Mouse (Mus musculus): ENCODE results near the gene Shroom3. TPM values are rescaled to one million over a fixed set of nuclear protein-coding genes. Genes with fewer than 3 reads are reported as not detected.

The Shroom3 gene
- polyA plus RNA-seq, 1 experiment from 2014 or later, result 5.0 TPM

DNA sequence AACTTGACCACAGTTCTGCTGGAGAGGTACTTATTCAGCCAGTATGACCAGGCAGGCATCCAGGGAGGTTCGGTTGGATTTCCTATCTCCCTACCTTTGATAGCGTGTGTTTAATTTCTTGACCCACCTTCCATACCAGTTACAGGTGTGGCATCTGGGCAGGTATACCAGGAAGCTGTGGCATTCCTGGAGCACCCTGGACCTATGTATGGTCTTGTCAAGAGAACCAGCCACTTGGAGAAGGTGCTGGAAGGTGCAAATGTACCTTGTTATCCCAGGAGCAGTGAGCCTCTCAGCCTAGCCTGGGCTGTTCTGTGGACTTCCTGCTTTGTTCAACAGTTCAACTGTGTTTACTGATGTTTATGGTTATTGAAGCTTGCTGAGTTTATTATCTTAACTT lies 197.2 kb downstream of the Shroom3 start:
- DNase-seq (ENCODE audit: low spot score), result no peak
- H3K27ac ChIP-seq, result no peak overlapping the region
- H3K36me3 ChIP-seq, result no peaks in the 10 kb centered on the region
- WGBS, result 97% methylated on average over 2 of the region's 2 CpGs
- no peaks in the 10 kb centered on the region for H3K27me3 ChIP-seq (ENCODE audit: low read depth, poor library complexity, severe bottlenecking)
- no peak overlapping the region for H3K4me3 ChIP-seq
- H3K4me1 ChIP-seq, result peaks cover 2% of the 10 kb centered on the region; the same call in 1 of the 2 replicates
- no peaks in the 10 kb centered on the region for H3K9me3 ChIP-seq (replicated peaks)

DNA sequence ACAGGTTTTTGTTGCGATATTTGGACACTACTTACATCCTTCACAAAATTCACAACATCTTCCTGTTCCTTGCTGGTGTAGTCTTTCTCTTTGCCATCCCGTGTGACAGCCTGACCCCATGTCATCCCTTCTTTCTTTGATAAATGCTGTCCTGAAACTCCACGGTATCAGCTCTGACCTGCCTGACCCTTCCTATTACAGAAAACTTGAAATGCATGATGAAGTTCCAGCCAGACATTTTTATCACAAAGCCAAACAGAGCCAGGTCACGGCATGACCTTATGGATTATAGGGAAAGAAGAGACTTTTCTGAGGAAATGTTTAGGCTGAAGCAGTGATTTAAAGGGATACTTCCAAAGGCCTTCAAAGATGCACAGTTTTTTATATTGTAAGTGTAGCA lies 197.7 kb downstream of the Shroom3 start:
- H3K4me1 ChIP-seq, result peaks cover 7% of the 10 kb centered on the region
- 39% methylated on average over 4 of the region's 4 CpGs for WGBS

DNA sequence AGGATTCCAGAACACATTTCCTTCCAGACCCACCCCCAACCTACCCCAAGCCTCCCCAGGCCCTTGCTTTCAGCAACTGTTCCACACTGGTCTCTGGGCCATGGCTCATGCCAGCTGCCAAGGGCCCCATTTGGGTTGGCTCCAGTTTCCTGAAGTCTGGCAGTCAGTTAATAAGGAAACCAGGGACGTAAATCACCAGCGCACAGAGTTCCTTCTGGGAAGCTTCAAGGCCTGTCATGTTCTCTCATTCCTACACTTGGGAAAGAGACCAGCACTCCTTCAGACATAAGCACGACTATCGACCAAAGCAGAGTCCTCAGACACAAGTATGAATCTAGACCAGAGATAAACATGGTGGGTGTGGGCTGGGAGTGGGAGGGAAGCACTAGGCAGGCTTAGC lies 202.9 kb downstream of the Shroom3 start:
- H3K4me3 ChIP-seq, result no peak overlapping the region
- H3K9me3 ChIP-seq (replicated peaks), result no peaks in the 10 kb centered on the region
- H3K27me3 ChIP-seq (ENCODE audit: low read depth, poor library complexity, severe bottlenecking), result no peaks in the 10 kb centered on the region
- H3K36me3 ChIP-seq, result no peaks in the 10 kb centered on the region
- peaks cover 26% of the 10 kb centered on the region for H3K4me1 ChIP-seq
- DNase-seq (ENCODE audit: low spot score), result peak; percentile 56
- H3K27ac ChIP-seq, result peak overlapping the region; percentile 46; the same call in 1 of the 2 replicates
- WGBS, result 50% methylated on average over 4 of the region's 4 CpGs

More for the DNA sequence above, 197.7 kb downstream of the Shroom3 start:
- no peak for DNase-seq (ENCODE audit: low spot score)
- H3K27ac ChIP-seq, result no peak overlapping the region
- H3K36me3 ChIP-seq, result no peaks in the 10 kb centered on the region
- H3K4me3 ChIP-seq, result no peak overlapping the region
- H3K9me3 ChIP-seq (replicated peaks), result no peaks in the 10 kb centered on the region
- no peaks in the 10 kb centered on the region for H3K27me3 ChIP-seq (ENCODE audit: low read depth, poor library complexity, severe bottlenecking)

DNA sequence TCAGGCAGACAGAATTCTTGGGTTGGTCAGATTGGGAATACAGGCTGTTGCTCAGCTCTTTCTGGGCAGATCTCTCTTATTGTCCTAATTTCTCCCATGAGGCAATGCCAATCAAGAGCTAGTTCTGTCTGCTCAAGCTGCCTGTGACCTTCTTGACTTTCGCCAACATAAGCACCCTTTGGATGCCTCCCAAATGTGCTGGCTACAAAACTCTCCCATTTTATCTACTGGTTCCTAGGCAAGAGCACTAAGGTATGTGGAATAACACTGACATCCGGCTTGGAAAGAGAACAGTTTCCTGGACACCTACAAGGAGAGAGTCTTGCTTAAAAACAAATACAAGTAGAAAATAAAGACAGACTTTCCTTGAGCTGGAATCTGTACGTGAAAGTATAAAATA lies 204.3 kb downstream of the Shroom3 start:
- peaks cover 26% of the 10 kb centered on the region for H3K4me1 ChIP-seq
- H3K27me3 ChIP-seq (ENCODE audit: low read depth, poor library complexity, severe bottlenecking), result no peaks in the 10 kb centered on the region
- no peak for DNase-seq (ENCODE audit: low spot score)
- H3K27ac ChIP-seq, result no peak overlapping the region
- 82% methylated on average over 3 of the region's 3 CpGs for WGBS
- no peaks in the 10 kb centered on the region for H3K36me3 ChIP-seq
- H3K9me3 ChIP-seq (replicated peaks), result no peaks in the 10 kb centered on the region
- H3K4me3 ChIP-seq, result no peak overlapping the region

DNA sequence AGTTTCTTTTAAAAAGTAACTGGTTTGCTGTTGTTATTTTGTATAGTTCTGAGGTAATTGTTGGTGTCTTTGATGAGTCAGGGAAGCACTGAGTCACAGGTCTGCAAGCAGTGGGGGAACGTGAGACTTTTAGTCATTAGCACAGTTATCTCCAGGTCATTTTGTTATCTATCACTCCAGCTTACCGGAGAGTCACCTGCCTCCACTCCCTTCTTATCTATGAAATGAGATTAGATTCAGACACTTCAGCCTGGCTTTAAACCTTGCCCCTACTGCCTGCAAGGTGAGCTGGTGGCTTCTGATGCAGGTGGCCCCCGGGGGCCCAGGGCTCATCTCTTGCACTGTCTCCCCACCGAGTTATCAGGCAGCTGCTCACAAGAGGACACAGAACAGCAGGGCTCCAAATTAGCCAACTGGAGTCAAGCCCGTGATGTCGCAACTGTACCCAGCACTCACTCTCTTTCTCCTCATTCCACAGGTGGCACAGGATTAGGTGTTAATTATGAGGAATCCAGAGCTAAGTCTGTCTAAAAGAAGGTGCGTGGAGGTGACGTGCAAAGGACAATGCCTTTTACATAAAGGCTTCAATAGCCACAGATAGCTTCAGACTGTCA lies 205.5 kb downstream of the Shroom3 start:
- no peaks in the 10 kb centered on the region for H3K36me3 ChIP-seq
- H3K27me3 ChIP-seq (ENCODE audit: low read depth, poor library complexity, severe bottlenecking), result no peaks in the 10 kb centered on the region
- peaks cover 33% of the 10 kb centered on the region for H3K4me1 ChIP-seq
- no peak overlapping the region for H3K4me3 ChIP-seq
- H3K27ac ChIP-seq, result no peak overlapping the region
- no peak for DNase-seq (ENCODE audit: low spot score)
- WGBS, result 51% methylated on average over 8 of the region's 8 CpGs
- H3K9me3 ChIP-seq (replicated peaks), result no peaks in the 10 kb centered on the region

DNA sequence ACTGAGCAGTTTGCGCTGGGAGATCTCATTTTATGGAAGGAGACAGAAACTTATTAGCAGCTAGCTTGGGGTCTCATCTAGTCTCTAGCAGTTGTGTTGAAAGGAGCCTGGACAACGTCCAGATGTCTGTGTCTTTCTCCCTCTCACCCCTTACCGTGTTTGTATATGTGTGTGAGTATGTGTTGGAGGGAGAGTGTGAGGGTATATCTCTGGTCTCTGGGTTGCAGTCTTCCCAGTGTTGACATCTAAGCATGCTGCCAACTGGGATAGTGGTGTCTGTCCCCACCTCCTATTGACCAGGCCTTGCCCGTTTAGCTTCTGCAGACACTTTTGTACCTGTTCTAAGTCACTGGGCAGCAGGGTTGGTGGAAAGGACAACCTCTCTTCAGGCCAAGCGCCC lies 207.7 kb downstream of the Shroom3 start:
- Histone ChIP-seq H3K4me3 (no peak overlapping the region), H3K9me3 (replicated peaks) (no peaks in the 10 kb centered on the region), H3K27me3 (ENCODE audit: low read depth, poor library complexity, severe bottlenecking) (no peaks in the 10 kb centered on the region), H3K27ac (no peak overlapping the region), H3K4me1 (peaks cover 31% of the 10 kb centered on the region), H3K36me3 (no peaks in the 10 kb centered on the region)
- 59% methylated on average over 5 of the region's 5 CpGs for WGBS
- DNase-seq (ENCODE audit: low spot score), result no peak

DNA sequence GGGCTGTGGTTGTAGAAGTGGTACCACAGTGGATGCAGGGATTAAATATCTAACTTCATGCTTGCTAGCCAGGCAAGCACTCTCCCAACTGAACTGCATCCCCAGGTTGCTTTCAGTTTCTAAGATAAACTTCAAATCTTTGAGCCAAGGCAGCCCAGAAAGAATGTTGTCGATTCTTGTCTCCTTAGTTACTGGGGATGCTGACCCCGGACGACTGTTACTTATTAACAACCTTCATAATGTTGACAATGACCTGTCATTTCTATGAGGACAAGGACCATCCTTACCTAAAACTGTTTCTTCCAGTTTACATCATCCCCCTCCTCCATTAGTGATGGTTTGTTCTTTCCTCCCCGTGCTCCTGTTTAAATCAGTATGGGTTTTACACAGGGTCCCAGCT lies 210.0 kb downstream of the Shroom3 start:
- Histone ChIP-seq H3K4me3 (no peak overlapping the region), H3K4me1 (peaks cover 33% of the 10 kb centered on the region), H3K27ac (peak overlapping the region; percentile 84), H3K36me3 (no peaks in the 10 kb centered on the region), H3K27me3 (ENCODE audit: low read depth, poor library complexity, severe bottlenecking) (no peaks in the 10 kb centered on the region), H3K9me3 (replicated peaks) (no peaks in the 10 kb centered on the region)
- 53% methylated on average over 4 of the region's 4 CpGs for WGBS
- no peak for DNase-seq (ENCODE audit: low spot score)

DNA sequence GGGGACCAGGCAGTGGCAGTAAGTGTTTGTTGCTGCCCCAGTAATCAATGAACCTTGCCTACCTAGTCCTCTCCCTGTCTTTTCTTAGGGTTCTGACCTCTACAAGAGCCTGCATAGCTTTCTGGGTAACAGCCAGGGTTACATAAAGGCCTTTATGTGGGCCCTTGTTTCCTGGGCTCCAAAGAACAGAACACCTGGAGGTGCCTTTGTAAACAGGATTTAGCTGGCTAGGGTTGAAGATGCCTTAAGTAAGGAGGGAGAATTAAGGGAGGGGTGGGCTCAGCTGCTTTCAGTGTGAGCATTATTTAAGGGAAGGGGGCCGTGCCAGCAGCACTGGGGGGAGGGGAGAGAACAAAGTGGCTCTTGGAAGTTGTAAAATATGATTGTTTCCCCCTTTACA lies 210.5 kb downstream of the Shroom3 start:
- no peaks in the 10 kb centered on the region for H3K9me3 ChIP-seq (replicated peaks)
- 4% methylated on average over 1 of the region's 1 CpGs for WGBS
- no peaks in the 10 kb centered on the region for H3K36me3 ChIP-seq
- H3K4me3 ChIP-seq, result no peak overlapping the region
- peaks cover 36% of the 10 kb centered on the region for H3K4me1 ChIP-seq
- no peak for DNase-seq (ENCODE audit: low spot score)
- H3K27ac ChIP-seq, result peak overlapping the region; percentile 84
- no peaks in the 10 kb centered on the region for H3K27me3 ChIP-seq (ENCODE audit: low read depth, poor library complexity, severe bottlenecking)

DNA sequence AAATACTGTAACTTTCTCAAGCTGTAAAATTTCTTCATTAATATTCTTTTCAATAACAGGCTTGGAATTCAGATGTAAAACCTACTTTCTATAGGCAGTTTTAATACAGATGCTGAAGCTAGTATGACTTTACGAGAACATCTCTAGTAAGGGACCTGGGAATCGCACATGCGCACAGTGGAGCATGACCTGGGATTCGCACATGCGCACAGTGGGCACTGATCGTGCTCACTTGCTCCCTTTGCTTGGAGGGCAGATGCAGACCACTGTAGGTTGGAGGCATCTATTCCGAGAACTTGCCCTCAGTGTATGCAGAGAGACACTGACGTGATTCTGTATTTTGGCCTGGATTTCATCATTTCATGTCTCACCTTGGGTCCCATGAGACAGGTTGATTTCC lies 212.6 kb downstream of the Shroom3 start:
- H3K27ac ChIP-seq, result no peak overlapping the region
- H3K36me3 ChIP-seq, result no peaks in the 10 kb centered on the region
- H3K9me3 ChIP-seq (replicated peaks), result no peaks in the 10 kb centered on the region
- no peaks in the 10 kb centered on the region for H3K27me3 ChIP-seq (ENCODE audit: low read depth, poor library complexity, severe bottlenecking)
- peaks cover 52% of the 10 kb centered on the region for H3K4me1 ChIP-seq
- 91% methylated on average over 8 of the region's 8 CpGs for WGBS
- DNase-seq (ENCODE audit: low spot score), result no peak
- H3K4me3 ChIP-seq, result no peak overlapping the region

DNA sequence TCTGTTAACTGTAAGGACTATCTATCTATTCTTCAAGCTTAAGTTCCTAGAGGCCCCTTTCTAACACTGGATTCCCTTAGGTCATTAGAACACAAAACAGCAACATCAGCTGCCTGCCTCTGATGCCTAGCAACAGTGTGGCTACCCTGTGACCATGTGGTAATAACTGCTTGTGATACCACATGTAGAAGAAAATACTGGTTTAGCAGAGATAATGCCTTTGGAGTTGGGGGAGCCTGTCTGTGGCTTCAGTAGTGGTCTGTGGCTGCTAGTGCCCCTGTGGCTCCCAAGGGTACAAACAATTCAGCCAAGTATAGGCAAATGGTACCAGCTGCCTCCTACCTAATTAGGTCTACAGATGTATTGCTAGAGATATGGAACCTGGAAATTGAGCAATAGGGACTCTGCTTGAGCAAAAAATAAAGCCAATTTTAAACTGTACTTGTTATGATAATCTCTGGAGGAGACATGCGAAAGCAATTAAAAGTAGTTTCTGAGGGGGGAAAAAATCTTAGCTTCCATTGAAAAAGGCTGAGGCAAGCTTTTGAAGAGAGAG lies 213.6 kb downstream of the Shroom3 start:
- H3K9me3 ChIP-seq (replicated peaks), result no peaks in the 10 kb centered on the region
- peak overlapping the region; percentile 84; the same call in 1 of the 2 replicates for H3K4me3 ChIP-seq
- H3K4me1 ChIP-seq, result peaks cover 54% of the 10 kb centered on the region
- no peak overlapping the region for H3K27ac ChIP-seq
- no peaks in the 10 kb centered on the region for H3K27me3 ChIP-seq (ENCODE audit: low read depth, poor library complexity, severe bottlenecking)
- no peak for DNase-seq (ENCODE audit: low spot score)
- WGBS, result 69% methylated on average over 1 of the region's 1 CpGs
- no peaks in the 10 kb centered on the region for H3K36me3 ChIP-seq

DNA sequence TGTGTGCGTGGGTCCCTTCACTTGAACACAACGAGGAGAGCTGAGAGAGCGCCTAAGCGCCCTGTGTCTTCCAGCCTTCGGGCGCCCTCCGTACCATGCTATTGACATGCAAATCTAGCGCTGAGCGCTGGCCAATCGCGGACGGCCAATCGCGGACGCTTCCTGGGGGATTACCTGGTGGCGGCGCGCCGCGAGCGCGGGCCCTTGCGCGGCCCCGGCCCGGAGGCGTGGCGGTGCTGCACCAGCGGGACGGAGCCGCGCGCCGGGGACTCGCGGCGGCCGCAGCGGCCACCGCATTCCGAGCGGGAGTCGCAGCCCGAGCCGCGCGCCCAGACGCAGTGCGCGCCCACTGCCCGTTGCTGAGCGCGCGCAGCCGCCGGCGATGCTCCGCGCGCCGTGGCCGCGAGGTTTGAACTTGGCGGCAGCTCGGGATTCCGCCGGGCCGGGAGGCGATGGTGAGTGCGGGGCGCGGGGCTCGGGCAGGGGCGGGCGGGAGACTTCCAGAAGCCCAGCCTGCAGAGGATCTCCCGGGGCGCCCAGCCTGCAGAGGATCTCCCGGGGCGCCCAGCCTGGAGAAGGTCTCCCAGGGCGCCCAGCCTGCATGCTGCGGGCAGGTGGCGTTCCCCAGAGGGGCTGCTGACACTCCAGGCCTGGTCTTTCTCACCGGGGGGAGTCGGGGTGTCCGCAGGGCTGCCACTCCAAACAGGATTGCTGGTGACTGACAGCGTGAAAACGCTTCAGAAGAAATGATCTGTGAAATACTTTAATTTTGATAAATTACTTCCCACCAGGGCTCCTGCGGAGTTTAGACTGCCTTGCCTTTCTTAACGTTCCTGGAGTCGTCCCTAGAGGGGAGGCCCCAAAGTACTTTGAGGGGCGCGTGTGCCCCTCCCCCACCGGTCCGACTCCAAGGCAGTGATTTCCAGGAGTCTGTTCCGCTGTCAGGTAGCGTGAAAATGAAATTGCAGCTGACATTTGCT lies 214.8 kb downstream of the Shroom3 start:
- DNase-seq (ENCODE audit: low spot score), result peak; percentile 91
- Histone ChIP-seq H3K27ac (peak overlapping the region; percentile 93), H3K36me3 (no peaks in the 10 kb centered on the region), H3K4me1 (peaks cover 56% of the 10 kb centered on the region), H3K27me3 (ENCODE audit: low read depth, poor library complexity, severe bottlenecking) (no peaks in the 10 kb centered on the region), H3K9me3 (replicated peaks) (no peaks in the 10 kb centered on the region), H3K4me3 (peak overlapping the region; percentile 84)
- under 1% methylated on average over 96 of the region's 96 CpGs for WGBS

DNA sequence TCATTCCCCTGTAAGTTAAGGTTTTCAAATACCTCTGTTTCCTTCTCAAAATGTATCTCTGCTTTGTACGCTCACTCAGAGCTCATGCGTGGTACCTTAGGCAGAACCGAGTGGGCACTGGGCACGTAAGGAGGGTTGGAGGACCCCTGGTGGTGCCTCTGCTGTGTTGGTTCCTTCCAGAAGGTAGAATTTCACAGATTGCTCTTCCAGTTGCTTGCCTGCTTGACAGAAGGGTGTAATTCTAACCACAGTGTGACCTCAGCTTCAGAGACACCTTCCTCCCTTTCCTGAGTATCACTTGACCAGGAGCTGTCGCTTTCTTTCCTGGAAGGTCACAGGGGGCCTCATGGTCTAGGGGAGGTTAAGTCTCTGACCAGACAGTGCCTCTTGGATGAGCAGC lies 217.2 kb downstream of the Shroom3 start:
- DNase-seq (ENCODE audit: low spot score), result no peak
- Histone ChIP-seq H3K27me3 (ENCODE audit: low read depth, poor library complexity, severe bottlenecking) (no peaks in the 10 kb centered on the region), H3K4me1 (peaks cover 58% of the 10 kb centered on the region), H3K27ac (no peak overlapping the region), H3K9me3 (replicated peaks) (no peaks in the 10 kb centered on the region), H3K36me3 (no peaks in the 10 kb centered on the region; the same call in 1 of the 2 replicates), H3K4me3 (no peak overlapping the region)
- WGBS, result 31% methylated on average over 5 of the region's 5 CpGs

DNA sequence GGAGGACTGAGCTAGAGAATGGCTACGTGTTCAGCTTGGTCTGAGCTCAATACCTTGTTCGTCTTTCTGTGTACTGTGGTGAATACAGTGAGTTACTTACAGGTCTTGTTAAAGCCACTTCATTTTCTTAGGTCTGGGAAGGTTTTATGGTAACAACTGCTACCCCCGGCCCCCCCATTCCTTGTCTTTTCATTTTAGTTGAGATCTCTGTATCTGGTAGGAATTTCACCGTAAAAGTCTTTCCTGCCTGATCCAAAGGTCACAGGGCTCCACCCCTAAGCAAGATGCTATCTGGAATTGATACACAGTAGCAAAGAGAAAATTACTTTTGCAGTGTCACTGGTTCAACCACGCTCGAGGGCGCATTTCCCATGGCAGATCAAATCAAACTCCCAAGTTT lies 218.6 kb downstream of the Shroom3 start:
- no peak for DNase-seq (ENCODE audit: low spot score)
- Histone ChIP-seq H3K27ac (no peak overlapping the region), H3K9me3 (replicated peaks) (no peaks in the 10 kb centered on the region), H3K27me3 (ENCODE audit: low read depth, poor library complexity, severe bottlenecking) (no peaks in the 10 kb centered on the region), H3K4me3 (no peak overlapping the region), H3K36me3 (no peaks in the 10 kb centered on the region; the same call in 1 of the 2 replicates), H3K4me1 (peaks cover 62% of the 10 kb centered on the region)
- 55% methylated on average over 7 of the region's 7 CpGs for WGBS

All from limb, embryonic 10.5 days (tissue).